Mouse (Mus musculus): ENCODE results near the gene Fam122b.

DNA sequence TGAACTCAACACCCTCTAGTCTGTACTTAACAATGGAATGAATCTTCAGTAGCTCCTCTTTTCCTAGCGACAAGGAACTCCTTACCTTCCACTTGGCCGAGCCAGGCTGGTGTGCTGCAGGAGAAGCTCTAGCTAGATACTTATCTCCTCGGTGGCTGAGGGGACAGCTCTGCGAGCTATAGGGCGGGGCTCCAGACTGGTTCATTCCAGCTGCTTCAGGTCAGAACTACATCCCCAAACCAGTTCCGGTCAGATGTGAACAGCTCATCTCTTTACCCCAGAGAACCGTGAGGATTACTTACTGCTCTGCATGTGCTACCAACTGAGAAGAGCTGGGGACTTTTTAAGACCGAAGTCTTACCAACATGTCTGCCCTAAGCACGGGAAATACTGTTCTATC is 3.4 kb downstream of the Fam122b start:
- no peak for TF ChIP-seq CTCF (IDR thresholded peaks at IDR 0.05; ENCODE audit: borderline replicate concordance, insufficient read depth, low read depth, low read length)
- no peak for TF ChIP-seq POLR2A (IDR thresholded peaks at IDR 0.05; ENCODE audit: borderline replicate concordance, insufficient read depth, low read length)

All from cerebellum, adult 2 months (tissue).